Mouse (Mus musculus) heart, adult 2 months (tissue): Measurements from ENCODE around the gene Cela3a. TPM values are rescaled to one million over a fixed set of nuclear protein-coding genes. Genes with fewer than 3 reads are reported as not detected.

ENCODE experiments used
- DNase-seq, 2 experiments: peaks; one replicate each; pipeline ENCODE4 v3.0.0; 2021
- H3K27ac ChIP-seq: fragments of 200-600 bp; 2 replicates; pipeline ENCODE4 v1.8.1; 2022
- H3K27me3 ChIP-seq: fragments of 200-500 bp; 2 replicates; pipeline ENCODE4 v1.6.1; 2012; ENCODE audit warnings: mild to moderate bottlenecking, low read length, inconsistent platforms, mixed read lengths; ENCODE audit not compliant: control insufficient read depth, insufficient read depth
- H3K36me3 ChIP-seq: fragments of 200-500 bp; 2 replicates; pipeline ENCODE4 v1.6.1; 2012; ENCODE audit warnings: low read length, inconsistent platforms; ENCODE audit not compliant: control insufficient read depth, insufficient read depth
- H3K4me1 ChIP-seq: fragments of 200-500 bp; 2 replicates; pipeline ENCODE4 v1.6.1; 2011; ENCODE audit warnings: low read length; ENCODE audit not compliant: control insufficient read depth, insufficient read depth
- H3K4me3 ChIP-seq: fragments of 200-600 bp; 2 replicates; pipeline ENCODE4 v1.8.1; 2022
- H3K79me2 ChIP-seq: fragments of 200-500 bp; replicated peaks from 2 replicates; pipeline ENCODE4 v1.6.1; 2012; ENCODE audit warnings: mild to moderate bottlenecking, inconsistent platforms, low read length, moderate library complexity, mixed read lengths; ENCODE audit not compliant: control insufficient read depth, insufficient read depth
- H3K9ac ChIP-seq: fragments of 200-500 bp; 2 replicates; pipeline ENCODE4 v1.6.1; 2012; ENCODE audit warnings: low read depth, mild to moderate bottlenecking, control low read depth, inconsistent platforms, low read length, mixed read lengths
- CTCF ChIP-seq: fragments of 200-600 bp; IDR thresholded peaks from 2 replicates; pipeline ENCODE4 v1.8.1; 2022; ENCODE audit warnings: antibody characterized with exemption, mild to moderate bottlenecking, moderate library complexity
- EP300 ChIP-seq: fragments of 200-500 bp; IDR thresholded peaks from 2 replicates; pipeline ENCODE4 v1.6.1; 2011; ENCODE audit warnings: low read depth, low read length, control low read depth; ENCODE audit not compliant: insufficient read depth
- POLR2A ChIP-seq: fragments of 200-500 bp; IDR thresholded peaks from 2 replicates; pipeline ENCODE4 v1.6.1; 2011; ENCODE audit warnings: mild to moderate bottlenecking, low read depth, low read length, control low read depth; ENCODE audit not compliant: insufficient read depth
- WGBS: fragments of 180-500 bp; shearing (Covaris S2); methylation state at CpG from one replicate; pipeline ENCODE4 v1.1.7; 2018; 5-methylcytosine and 5-hydroxymethylcytosine counted together
- intact Hi-C: fragments of 180-260 bp; cut with DNase I; formaldehyde crosslinking; loops from one replicate; pipeline ENCODE4 v1.15.1; 2025
- polyA plus RNA-seq: library from polyadenylated mRNA; depleted of rRNA; stranded (reverse); fragments of >200 nt; gene quantifications from 2 replicates; pipeline ENCODE4 v1.2.3, GENCODE M21; 2012; rRNA removed
- total RNA-seq, 2 experiments: library from RNA; stranded (reverse); gene quantifications; 2 replicates each; pipeline ENCODE4 v1.2.3; 2021

Gene Cela3a
- total and polyA plus RNA-seq, 3 experiments = not detected

DNA sequence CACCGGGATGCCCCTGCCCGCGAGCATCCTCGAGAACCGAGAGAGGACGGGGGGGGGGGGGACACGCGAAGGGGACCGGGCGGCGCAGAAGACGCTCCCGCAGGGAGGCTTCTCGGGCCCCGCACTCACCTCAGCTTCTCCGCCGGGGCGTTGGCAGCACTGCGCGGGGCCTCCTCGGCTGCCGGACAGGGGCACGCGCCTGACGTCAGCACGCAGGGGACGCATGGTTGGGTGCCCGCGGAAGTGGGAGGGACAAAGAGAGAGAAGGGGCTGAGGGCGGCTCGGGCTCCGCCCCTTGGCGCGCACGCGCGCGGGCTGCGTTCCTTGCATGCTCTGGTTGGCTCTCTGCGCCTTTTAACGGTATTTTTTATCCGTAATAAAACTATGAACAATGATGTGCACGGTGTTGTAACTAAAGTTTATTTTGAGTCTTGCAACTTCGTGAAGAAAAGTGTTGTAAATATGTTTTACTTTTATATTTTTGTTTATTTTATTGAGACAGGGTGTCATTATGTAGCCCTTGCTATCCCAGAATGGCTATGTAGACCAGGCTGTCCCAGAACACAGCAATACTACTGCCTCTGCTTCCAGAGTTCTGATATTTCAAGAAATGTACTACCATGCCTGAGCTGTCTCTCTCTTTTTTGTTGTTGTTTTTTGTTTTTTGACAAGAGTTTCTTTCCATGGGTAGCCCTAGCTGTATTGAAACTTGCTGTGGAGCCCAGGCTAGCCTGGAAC, 51.9 kb downstream of the Cela3a start, which contains the start of gene Cdc42:
TSS of gene Cdc42 (minus strand) at position 204 of the 738 bp plus-strand sequence.
- Histone ChIP-seq H3K9ac (peak within 1 kb of the TSS; percentile 100), H3K79me2 (peaks cover 8% of the 10 kb centered on the region), H3K4me1 (peaks cover 10% of the 10 kb centered on the region), H3K27ac (peak within 1 kb of the TSS; percentile 97), H3K27me3 (no peaks in the 10 kb centered on the region), H3K36me3 (peaks cover 28% of the 10 kb centered on the region), H3K4me3 (peak within 1 kb of the TSS; percentile 95)
- DNase-seq = peak; percentile 99
- 1% methylated on average over 37 of the region's 44 CpGs for WGBS
- intact Hi-C loops = loop anchor here (1.0 to 5.0 kb wide), 2 partner anchors 13 to 235 kb away; partner anchors contain the start of gene Usp48
- no peak for TF ChIP-seq CTCF
- TF ChIP-seq POLR2A = peak; percentile 91
- TF ChIP-seq EP300 = peak; percentile 72; the same call in 1 of the 2 replicates

DNA sequence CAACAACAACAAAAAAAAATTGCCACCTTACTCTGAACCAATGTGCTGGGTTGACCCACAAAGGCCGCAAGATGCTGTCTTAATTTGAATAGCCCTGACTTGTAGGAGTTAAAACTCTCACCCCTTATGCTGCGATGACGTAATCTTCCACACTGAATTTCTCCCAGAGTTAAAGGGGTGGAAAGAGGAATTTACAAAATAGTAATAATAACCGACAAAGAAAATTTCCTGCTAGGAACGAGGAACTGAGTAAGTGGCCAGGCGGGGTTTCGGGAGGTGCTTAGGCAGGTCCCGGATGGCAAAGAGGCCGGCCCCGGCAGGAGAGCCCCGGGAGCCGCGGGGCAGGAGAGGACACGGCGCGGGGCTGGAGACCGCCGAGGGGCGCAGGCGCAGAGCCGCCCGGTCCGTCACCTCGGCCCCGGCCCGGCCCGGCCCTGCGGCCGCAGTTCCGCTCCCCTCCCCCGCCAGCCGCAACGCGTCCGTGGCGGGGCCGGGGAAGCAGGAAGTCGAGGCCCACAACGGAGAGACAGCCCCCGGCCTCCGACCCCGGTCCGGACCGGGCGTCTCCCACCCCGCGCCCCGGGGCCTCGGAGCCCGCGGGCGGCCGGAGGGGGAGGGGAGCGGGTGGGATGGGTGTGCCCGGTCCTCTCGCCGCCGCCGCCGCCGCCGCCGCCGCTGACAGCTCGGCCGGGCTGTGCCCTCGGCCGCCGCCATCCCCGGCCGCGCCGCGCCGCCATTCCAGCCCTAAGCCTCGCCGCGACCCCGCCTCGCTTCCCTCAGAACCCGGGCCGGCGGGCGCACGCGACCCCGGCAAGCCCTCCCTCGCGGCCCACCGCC, 52.7 kb downstream of the Cela3a start:
- under 1% methylated on average over 54 of the region's 90 CpGs for WGBS
- H3K4me1 ChIP-seq = peaks cover 14% of the 10 kb centered on the region
- no peaks in the 10 kb centered on the region for H3K27me3 ChIP-seq
- intact Hi-C loops = loop anchor here (1.0 to 5.0 kb wide), 2 partner anchors 13 to 235 kb away; partner anchors contain the start of gene Usp48
- peak; percentile 86 to 88 for DNase-seq
- TF ChIP-seq CTCF (0 out of 2 replicates have a peak, but pooled peaks have one; percentile 1), POLR2A (0 out of 2 replicates have a peak, but pooled peaks have one; percentile 25), EP300 (no peak)
- peaks cover 36% of the 10 kb centered on the region for H3K36me3 ChIP-seq
- peaks cover 9% of the 10 kb centered on the region for H3K79me2 ChIP-seq
- H3K9ac ChIP-seq = peak overlapping the region; percentile 100
- peak overlapping the region; percentile 95 for H3K4me3 ChIP-seq
- H3K27ac ChIP-seq = peak overlapping the region; percentile 97

Other genes with a start within 250 kb of the Cela3a start
- under 1 TPM; 0.23 to 0.25 TPM for gene Wnt4, start 132.3 kb downstream of the Cela3a start, total RNA-seq
- 0.26 and 0.47 TPM in 2 replicates for gene Wnt4, start 132.3 kb downstream of the Cela3a start, polyA plus RNA-seq
- 100 to 1,000 TPM; 136 to 137 TPM for gene Cdc42, start 52.1 kb downstream of the Cela3a start, total RNA-seq
- 68.4 and 141 TPM in 2 replicates for gene Cdc42, start 52.1 kb downstream of the Cela3a start, polyA plus RNA-seq
- gene Cela3b, start 20.7 kb upstream of the Cela3a start, total RNA-seq = not detected
- gene Cela3b, start 20.7 kb upstream of the Cela3a start, polyA plus RNA-seq = 0.32 TPM in 1 of 2 replicates, not detected in the other
- not detected for gene 1700013G24Rik, start 43.5 kb upstream of the Cela3a start, total RNA-seq
- 0.38 and 0.57 TPM in 2 replicates for gene 1700013G24Rik, start 43.5 kb upstream of the Cela3a start, polyA plus RNA-seq
- gene Hspg2, start 59.0 kb upstream of the Cela3a start, total RNA-seq = 100 to 1,000 TPM; 174 to 190 TPM
- gene Hspg2, start 59.0 kb upstream of the Cela3a start, polyA plus RNA-seq = 86.7 and 114 TPM in 2 replicates
- gene Ldlrad2, start 164.8 kb upstream of the Cela3a start, total RNA-seq = not detected
- not detected in 2 replicates for gene Ldlrad2, start 164.8 kb upstream of the Cela3a start, polyA plus RNA-seq
- 10 to 100 TPM; 30.0 to 37.6 TPM for gene Usp48, start 184.0 kb upstream of the Cela3a start, total RNA-seq
- 29.7 and 49.1 TPM in 2 replicates for gene Usp48, start 184.0 kb upstream of the Cela3a start, polyA plus RNA-seq